Mouse (Mus musculus) embryonic facial prominence, embryonic 12.5 days (tissue): Measurements from ENCODE around the gene Tgfbrap1. TPM values are rescaled to one million over a fixed set of nuclear protein-coding genes. Genes with fewer than 3 reads are reported as not detected.

Source experiments
- microRNA-seq: library from miRNA; unstranded; fragments of <30 nt; microRNA quantifications from one replicate; pipeline ENCODE4, GENCODE M21; 2017
- polyA plus RNA-seq: library from polyadenylated mRNA; unstranded; fragments of >200 nt; fragmentation: Nextera tagmentation; extraction: Ambion mirVana; gene quantifications from 2 replicates; pipeline ENCODE4 v1.2.1, GENCODE M21; 2016

Tgfbrap1 gene
- polyA plus RNA-seq, 1 experiment from 2014 or later, result 13.2 TPM

Small RNA genes lying within 50 kb of the gene (microRNA-seq; reads per million reads assigned to microRNA genes)
- not detected for gene Gm24001

Other genes with a start within 250 kb of the Tgfbrap1 start
- gene Mrps9, start 247.4 kb downstream of the Tgfbrap1 start, polyA plus RNA-seq, result 47.9 and 49.5 TPM in 2 replicates
- gene Gpr45, start 145.8 kb downstream of the Tgfbrap1 start, polyA plus RNA-seq, result 15.5 and 16.7 TPM in 2 replicates
- 37.2 and 39.8 TPM in 2 replicates for gene AI597479, start 73 bp upstream of the Tgfbrap1 start, polyA plus RNA-seq
- gene Fhl2, start 98.3 kb upstream of the Tgfbrap1 start, polyA plus RNA-seq, result 16.9 and 17.0 TPM in 2 replicates